Mouse (Mus musculus) hindbrain, postnatal 0 days (tissue): Measurements from ENCODE around the gene Polr2e. TPM values are rescaled to one million over a fixed set of nuclear protein-coding genes. Genes with fewer than 3 reads are reported as not detected.
A peak's percentile ranks its signal among the peaks of the same experiment; 100 is the strongest.

Source experiments
- ATAC-seq: fragments of 200-750 bp; cut with Nextera tagmentation; 2 replicates; pipeline ENCODE4 v1.8.0; 2017; ENCODE audit warnings: mild to moderate bottlenecking, moderate TSS enrichment, moderate library complexity
- DNase-seq: peaks from one replicate; pipeline ENCODE4 v3.0.0-alpha.2; 2015; ENCODE audit warnings: low spot score
- H3K27ac ChIP-seq: fragments of 300-500 bp; sonication (generic); 2 replicates; pipeline ENCODE4 v1.5.1; 2014; ENCODE audit warnings: mild to moderate bottlenecking
- H3K27me3 ChIP-seq: fragments of 300-500 bp; sonication (generic); 2 replicates; pipeline ENCODE4 v1.6.1; 2014; ENCODE audit warnings: low read length, mixed read lengths; ENCODE audit not compliant: insufficient read depth
- H3K36me3 ChIP-seq: fragments of 300-500 bp; sonication (generic); 2 replicates; pipeline ENCODE4 v1.6.1; 2014; ENCODE audit warnings: low read length, mixed read lengths; ENCODE audit not compliant: insufficient read depth
- H3K4me1 ChIP-seq: fragments of 300-500 bp; sonication (generic); 2 replicates; pipeline ENCODE4 v1.6.1; 2014; ENCODE audit warnings: antibody characterized with exemption, low read length, mixed read lengths; ENCODE audit not compliant: insufficient read depth
- H3K4me2 ChIP-seq: fragments of 300-500 bp; sonication (generic); 2 replicates; pipeline ENCODE4 v1.6.1; 2014; ENCODE audit warnings: low read depth, mild to moderate bottlenecking, low read length, moderate library complexity, mixed read lengths
- H3K4me3 ChIP-seq: fragments of 300-500 bp; sonication (generic); 2 replicates; pipeline ENCODE4 v1.5.1; 2014; ENCODE audit warnings: low read length
- H3K9ac ChIP-seq: fragments of 300-500 bp; sonication (generic); replicated peaks from 2 replicates; pipeline ENCODE4 v1.6.1; 2014; ENCODE audit warnings: mild to moderate bottlenecking, low read length, moderate library complexity, mixed read lengths
- H3K9me3 ChIP-seq: fragments of 300-500 bp; sonication (generic); 2 replicates; pipeline ENCODE4 v1.6.1; 2016; ENCODE audit warnings: low read length, mixed read lengths
- CTCF ChIP-seq: IDR thresholded peaks from 2 replicates; pipeline ENCODE4 v1.5.1; 2016; ENCODE audit warnings: antibody characterized with exemption, control low read depth, low read depth
- WGBS: fragments of 180-500 bp; shearing (Covaris S2); extraction: QIAGEN DNeasy Blood & Tissue Kit; methylation state at CpG from one replicate; pipeline ENCODE4 v1.1.7; 2014; 5-methylcytosine and 5-hydroxymethylcytosine counted together
- polyA plus RNA-seq: library from polyadenylated mRNA; unstranded; fragments of >200 nt; fragmentation: Nextera tagmentation; extraction: Ambion mirVana; gene quantifications from 2 replicates; pipeline ENCODE4 v1.2.1, GENCODE M21; 2015
- total RNA-seq: library from RNA; depleted of rRNA; stranded (reverse); fragments of >200 nt; gene quantifications from 2 replicates; pipeline ENCODE4 v1.2.3, GENCODE M21; 2014

The Polr2e gene
- total and polyA plus RNA-seq, 2 experiments from 2014 or later = 100 to 143 TPM

DNA sequence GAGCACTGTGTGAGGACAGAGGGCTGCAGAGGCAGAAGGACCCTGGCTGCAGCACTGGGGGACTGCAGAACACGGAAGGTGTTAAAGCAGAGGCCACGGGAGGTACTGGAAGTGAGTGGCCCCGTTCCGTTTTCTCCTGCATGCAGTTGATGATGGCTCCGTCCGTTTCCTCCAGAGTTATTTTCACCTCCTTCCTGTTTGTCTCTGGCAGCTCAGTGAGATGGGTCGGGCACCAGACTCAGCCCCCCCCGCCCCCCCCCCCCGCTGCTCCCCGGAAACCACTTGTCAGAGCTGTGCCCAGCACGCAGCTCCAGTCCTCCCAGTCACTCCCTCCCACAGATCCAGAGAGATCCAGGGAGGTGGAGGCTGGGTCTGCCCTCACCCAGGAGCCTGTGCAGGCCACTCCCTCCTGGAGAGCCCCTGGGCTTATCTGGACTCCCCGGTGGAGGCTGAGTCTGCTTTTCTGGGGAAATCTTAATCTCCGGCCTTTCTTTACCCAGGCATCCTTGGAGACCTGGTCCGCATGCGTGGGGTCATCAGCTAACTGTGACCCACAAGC, 20.8 kb downstream of the Polr2e start:
- Histone ChIP-seq H3K4me1 (no peaks in the 10 kb centered on the region), H3K4me2 (no peak overlapping the region), H3K9ac (no peak overlapping the region), H3K4me3 (no peak overlapping the region), H3K27ac (no peak overlapping the region), H3K9me3 (no peaks in the 10 kb centered on the region), H3K27me3 (peaks cover 10% of the 10 kb centered on the region), H3K36me3 (no peaks in the 10 kb centered on the region)
- TF ChIP-seq CTCF = 0 out of 2 replicates have a peak, but pooled peaks have one; percentile 3
- DNase-seq = no peak
- WGBS = 12% methylated on average over 14 of the region's 15 CpGs
- no peak for ATAC-seq

DNA sequence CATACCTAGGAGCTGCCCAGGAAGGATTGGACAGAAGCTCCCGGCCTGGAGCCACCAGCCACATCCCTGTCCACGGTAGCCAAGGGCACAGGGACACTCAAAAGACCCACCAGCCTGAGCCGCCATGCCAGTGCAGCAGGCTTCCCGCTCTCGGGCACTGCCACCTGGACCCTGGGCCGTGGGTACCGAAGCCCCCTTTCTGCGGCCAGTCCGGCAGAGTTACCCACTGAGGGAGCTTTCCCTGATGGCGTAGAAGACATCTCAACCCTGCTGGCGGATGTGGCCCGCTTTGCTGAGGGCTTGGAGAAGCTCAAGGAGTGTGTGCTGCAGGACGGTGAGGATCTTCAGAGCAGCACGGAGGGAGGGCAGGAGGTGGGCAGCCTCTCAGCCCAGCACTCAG, 21.8 kb downstream of the Polr2e start:
- TF ChIP-seq CTCF = no peak
- Histone ChIP-seq H3K27me3 (peaks cover 16% of the 10 kb centered on the region), H3K9me3 (no peaks in the 10 kb centered on the region), H3K27ac (no peak overlapping the region), H3K4me3 (no peak overlapping the region), H3K4me2 (no peak overlapping the region), H3K4me1 (no peaks in the 10 kb centered on the region), H3K9ac (no peak overlapping the region), H3K36me3 (no peaks in the 10 kb centered on the region)
- no peak for ATAC-seq
- WGBS = 77% methylated on average over 14 of the region's 14 CpGs
- no peak for DNase-seq

DNA sequence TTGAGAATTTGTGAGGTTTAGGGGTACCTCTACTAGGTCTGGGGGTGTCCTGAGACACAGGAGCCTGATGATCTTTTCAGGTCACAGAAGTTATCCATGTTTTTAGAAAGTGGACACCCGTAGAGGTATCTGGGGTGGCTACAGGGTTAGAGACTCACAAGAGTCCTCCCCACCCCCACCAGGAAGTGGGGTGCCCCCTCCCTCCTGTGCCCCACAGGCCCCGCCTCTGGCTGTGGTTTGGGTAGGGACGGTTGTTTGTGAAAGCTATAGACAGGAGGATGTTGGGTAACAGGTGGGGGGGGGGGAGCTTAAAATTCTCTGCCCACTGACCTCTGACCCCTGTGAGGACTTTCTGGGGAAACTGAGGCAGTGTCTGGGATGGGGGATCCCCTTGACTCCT, 22.2 kb downstream of the Polr2e start:
- DNase-seq = no peak
- 68% methylated on average over 3 of the region's 3 CpGs for WGBS
- Histone ChIP-seq H3K27ac (no peak overlapping the region), H3K36me3 (no peaks in the 10 kb centered on the region), H3K9ac (no peak overlapping the region), H3K4me1 (no peaks in the 10 kb centered on the region), H3K27me3 (peaks cover 16% of the 10 kb centered on the region), H3K9me3 (no peaks in the 10 kb centered on the region), H3K4me3 (no peak overlapping the region), H3K4me2 (no peak overlapping the region)
- ATAC-seq = no peak
- no peak for TF ChIP-seq CTCF

DNA sequence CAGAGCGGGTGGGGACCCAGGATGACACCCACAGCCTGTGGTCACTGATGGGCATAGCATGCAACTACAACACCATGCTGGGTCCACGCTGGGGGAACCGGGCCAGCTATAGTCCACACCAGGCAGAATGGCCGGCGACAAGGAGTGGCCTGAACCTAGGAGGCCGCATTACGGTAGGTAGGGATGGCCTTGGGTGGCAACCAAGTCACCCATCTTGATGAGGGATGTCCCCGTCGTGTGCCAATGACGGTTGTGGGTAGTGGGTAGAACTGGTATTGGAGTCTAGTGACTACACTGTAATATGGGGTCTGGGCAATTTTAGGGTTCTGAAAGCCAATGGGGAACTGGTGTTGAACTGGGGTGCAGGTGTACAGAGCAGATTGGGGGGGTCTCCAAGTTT, 22.7 kb downstream of the Polr2e start:
- Histone ChIP-seq H3K27ac (no peak overlapping the region), H3K9ac (no peak overlapping the region), H3K4me3 (no peak overlapping the region), H3K4me1 (no peaks in the 10 kb centered on the region), H3K36me3 (no peaks in the 10 kb centered on the region), H3K4me2 (no peak overlapping the region), H3K27me3 (peaks cover 16% of the 10 kb centered on the region), H3K9me3 (no peaks in the 10 kb centered on the region)
- no peak for DNase-seq
- ATAC-seq = no peak
- 90% methylated on average over 10 of the region's 10 CpGs for WGBS
- no peak for TF ChIP-seq CTCF

DNA sequence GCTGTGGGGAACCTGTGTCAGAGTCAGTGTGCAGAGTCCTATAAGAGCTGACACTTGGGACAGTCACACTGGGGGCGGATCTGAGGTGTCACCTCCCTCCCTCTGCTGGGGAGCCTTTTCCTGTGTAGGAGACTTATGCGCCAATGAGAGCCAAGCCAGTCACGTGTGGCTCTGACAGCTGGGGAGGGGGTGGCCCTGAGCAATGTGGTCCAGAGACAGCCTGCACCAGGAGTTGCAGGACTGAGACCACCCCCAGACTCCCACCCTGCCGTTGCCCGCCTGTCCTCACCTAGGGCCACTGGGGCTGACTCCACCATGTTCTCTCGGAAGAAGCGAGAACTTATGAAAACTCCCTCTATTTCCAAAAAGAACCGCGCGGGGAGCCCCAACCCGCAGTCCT, 23.1 kb downstream of the Polr2e start, which contains the start of gene Arhgap45:
Arhgap45 (plus strand) TSS at position 143 of the 400 bp plus-strand sequence.
- Histone ChIP-seq H3K36me3 (peaks cover 3% of the 10 kb centered on the region; the same call in 1 of the 2 replicates), H3K27ac (no peak within 1 kb of the TSS), H3K4me1 (no peaks in the 10 kb centered on the region), H3K27me3 (peaks cover 16% of the 10 kb centered on the region), H3K4me3 (no peak within 1 kb of the TSS), H3K9ac (no peak within 1 kb of the TSS), H3K4me2 (no peak within 1 kb of the TSS), H3K9me3 (peaks cover under 1% of the 10 kb centered on the region; the same call in 1 of the 2 replicates)
- WGBS = 66% methylated on average over 11 of the region's 11 CpGs
- ATAC-seq = no peak
- TF ChIP-seq CTCF = no peak
- DNase-seq = no peak

DNA sequence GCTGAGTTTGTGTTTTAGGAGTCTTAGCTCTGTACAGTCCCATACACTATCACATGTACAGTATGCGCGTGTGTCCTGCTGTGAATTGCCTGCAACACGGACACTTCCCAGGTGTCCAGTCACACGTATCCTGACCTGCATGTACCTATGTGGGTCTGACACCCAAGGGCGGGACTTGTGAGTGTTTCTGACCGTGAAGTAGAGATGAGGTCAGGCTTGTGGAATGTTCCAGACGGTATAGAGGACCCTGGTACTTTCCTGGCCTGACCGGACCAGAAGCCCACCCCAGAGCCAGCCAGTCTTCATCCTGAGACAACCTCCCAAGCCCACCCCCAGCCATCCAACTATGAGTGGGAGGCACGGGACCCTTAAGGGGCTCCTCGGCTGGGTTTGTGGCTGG, 24.0 kb downstream of the Polr2e start:
- Histone ChIP-seq H3K9me3 (peaks cover 10% of the 10 kb centered on the region), H3K27me3 (peaks cover 16% of the 10 kb centered on the region), H3K4me1 (no peaks in the 10 kb centered on the region), H3K27ac (no peak overlapping the region), H3K4me3 (no peak overlapping the region), H3K4me2 (no peak overlapping the region), H3K9ac (no peak overlapping the region), H3K36me3 (peaks cover 9% of the 10 kb centered on the region; the same call in 1 of the 2 replicates)
- no peak for TF ChIP-seq CTCF
- no peak for DNase-seq
- 81% methylated on average over 10 of the region's 10 CpGs for WGBS
- no peak for ATAC-seq

DNA sequence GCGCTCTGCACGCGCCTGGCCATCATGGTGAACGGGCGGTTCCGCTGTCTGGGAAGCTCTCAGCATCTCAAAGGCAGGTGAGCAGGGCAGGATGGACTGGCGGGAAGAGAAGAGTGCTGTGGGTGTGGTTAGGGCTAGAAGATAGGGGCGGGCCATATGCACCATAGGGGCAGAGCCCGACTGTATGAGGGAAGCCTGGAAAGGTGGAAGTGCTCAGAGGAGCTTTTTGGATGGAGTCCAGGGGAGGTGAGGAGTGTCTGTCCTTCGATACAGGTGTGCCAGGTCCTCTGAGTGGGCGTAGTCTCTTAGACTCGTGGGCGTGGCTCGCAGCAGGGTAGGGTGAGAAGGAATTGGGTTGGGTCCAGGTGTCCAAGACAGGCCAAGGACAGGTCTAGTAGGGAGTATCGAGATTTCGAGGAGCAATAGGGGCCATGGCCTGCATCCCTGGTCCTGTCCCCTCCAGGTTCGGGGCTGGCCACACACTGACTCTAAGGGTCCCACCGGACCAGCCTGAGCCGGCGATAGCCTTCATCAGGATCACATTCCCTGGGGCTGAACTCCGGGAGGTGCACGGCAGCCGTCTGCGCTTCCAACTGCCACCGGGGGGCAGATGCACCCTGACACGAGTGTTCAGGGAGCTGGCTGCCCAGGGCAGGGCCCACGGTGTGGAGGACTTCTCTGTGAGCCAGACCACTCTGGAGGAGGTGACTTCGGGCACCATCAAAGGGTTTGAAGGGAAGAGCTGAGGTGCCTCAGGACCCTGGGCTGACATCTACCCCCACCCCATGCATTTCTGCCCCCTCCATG, 24.9 kb downstream of the Polr2e start:
- peak; percentile 17; the same call in 1 of the 2 replicates for TF ChIP-seq CTCF
- DNase-seq (no peak), ATAC-seq (no peak; the same call in 1 of the 2 replicates)
- H3K36me3 ChIP-seq = peaks cover 15% of the 10 kb centered on the region; the same call in 1 of the 2 replicates
- peaks cover 19% of the 10 kb centered on the region for H3K9me3 ChIP-seq
- WGBS = 32% methylated on average over 28 of the region's 28 CpGs
- H3K4me1 ChIP-seq = no peaks in the 10 kb centered on the region
- H3K27me3 ChIP-seq = peaks cover 16% of the 10 kb centered on the region
- no peak overlapping the region for H3K4me2 ChIP-seq
- no peak overlapping the region for H3K9ac ChIP-seq
- H3K27ac ChIP-seq = no peak overlapping the region
- no peak overlapping the region for H3K4me3 ChIP-seq
